Mouse (Mus musculus): ENCODE measurements around the gene Plb1.

DNA sequence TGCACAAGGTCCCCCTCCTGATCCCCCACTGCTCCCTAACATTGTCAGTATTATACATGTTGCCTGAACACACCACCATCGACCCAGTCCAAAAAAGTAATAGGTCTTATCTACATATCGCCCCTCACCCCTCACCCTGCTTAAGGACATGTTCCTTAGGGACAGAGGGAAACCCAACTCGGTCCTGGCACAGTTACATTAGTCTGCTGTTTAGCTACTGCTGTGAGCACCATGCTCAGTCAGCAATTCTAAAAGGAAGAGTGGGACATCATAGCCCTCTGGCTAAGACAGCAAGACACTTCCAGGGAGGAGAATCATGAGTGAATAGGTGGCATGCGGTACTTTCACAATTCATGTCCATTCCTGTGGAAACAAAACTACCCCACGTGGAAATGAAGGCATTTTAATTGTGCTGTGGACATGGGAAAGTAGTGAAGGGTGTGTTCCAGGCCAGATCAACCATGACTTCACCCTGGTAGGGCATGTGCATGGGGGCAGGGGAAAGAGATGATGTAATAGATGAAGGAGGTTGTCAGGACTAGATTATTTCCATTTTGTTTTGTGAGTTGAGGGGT, 110.3 kb downstream of the Plb1 start:
- TF ChIP-seq POLR2A (IDR thresholded peaks at IDR 0.05; ENCODE audit: low read depth, low read length) (no peak), CTCF (IDR thresholded peaks at IDR 0.05; ENCODE audit: extremely low read depth, insufficient read length, insufficient replicate concordance, low read depth, low read length) (no peak)

All from small intestine, adult 2 months (tissue).